Mouse (Mus musculus) cerebellum, adult 2 months (tissue): ENCODE measurements around the gene Erc2. TPM values are rescaled to one million over a fixed set of nuclear protein-coding genes. Genes with fewer than 3 reads are reported as not detected.
A peak's percentile ranks its signal among the peaks of the same experiment; 100 is the strongest.

Experiments
- DNase-seq, 2 experiments: peaks; one replicate each; pipeline ENCODE4 v3.0.0; 2021
- H3K27ac ChIP-seq: fragments of 200-500 bp; 2 replicates; pipeline ENCODE4 v1.5.1; 2012; ENCODE audit warnings: low read length, control low read depth, inconsistent platforms; ENCODE audit not compliant: insufficient read depth
- H3K27me3 ChIP-seq: fragments of 200-500 bp; 2 replicates; pipeline ENCODE4 v1.6.1; 2012; ENCODE audit warnings: inconsistent platforms, mild to moderate bottlenecking, low read length, moderate library complexity; ENCODE audit not compliant: control insufficient read depth, insufficient read depth
- H3K4me1 ChIP-seq: fragments of 200-500 bp; 2 replicates; pipeline ENCODE4 v1.6.1; 2011; ENCODE audit warnings: low read length; ENCODE audit not compliant: control insufficient read depth, insufficient read depth
- H3K4me3 ChIP-seq: fragments of 200-500 bp; replicated peaks from 2 replicates; pipeline ENCODE3; 2011; ENCODE audit warnings: mild to moderate bottlenecking, low read depth, low read length, control low read depth; ENCODE audit not compliant: insufficient read depth
- CTCF ChIP-seq: fragments of 200-500 bp; IDR thresholded peaks from 2 replicates; pipeline ENCODE4 v1.5.1; 2011; ENCODE audit warnings: low read depth, mild to moderate bottlenecking, control low read depth, low read length, moderate library complexity, borderline replicate concordance; ENCODE audit not compliant: insufficient read depth
- POLR2A ChIP-seq: fragments of 200-500 bp; IDR thresholded peaks from 2 replicates; pipeline ENCODE4 v1.6.1; 2011; ENCODE audit warnings: low read length, control low read depth, borderline replicate concordance; ENCODE audit not compliant: insufficient read depth
- WGBS: fragments of 180-500 bp; shearing (Covaris S2); methylation state at CpG from one replicate; pipeline ENCODE4 v1.1.7; 2018; 5-methylcytosine and 5-hydroxymethylcytosine counted together
- polyA plus RNA-seq: library from polyadenylated mRNA; depleted of rRNA; stranded (reverse); fragments of >200 nt; gene quantifications from 2 replicates; pipeline ENCODE4 v1.2.3, GENCODE M21; 2012

Gene Erc2
- polyA plus RNA-seq, 1 experiment: 15.1 TPM

DNA sequence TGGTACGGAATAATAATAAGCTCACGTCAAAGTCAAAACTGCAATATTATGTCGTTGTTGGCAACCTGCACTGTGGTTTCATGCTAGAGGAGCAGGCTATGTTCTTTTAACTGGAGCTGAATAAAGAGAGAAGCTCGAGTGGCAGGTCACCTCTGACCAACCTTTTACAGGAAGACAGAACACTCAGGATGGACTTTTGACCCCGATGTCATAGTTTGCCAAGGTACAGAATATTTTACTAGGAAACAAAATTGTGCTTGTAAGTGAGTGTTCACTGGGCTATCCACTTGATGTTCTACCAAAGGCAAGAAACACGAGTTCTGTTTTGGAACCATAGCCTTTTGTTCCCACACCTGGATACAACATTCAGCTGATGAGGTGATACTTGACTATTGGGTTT is 351.5 kb downstream of the Erc2 start:
- no peak for DNase-seq
- no peaks in the 10 kb centered on the region for H3K27me3 ChIP-seq
- H3K4me1 ChIP-seq: no peaks in the 10 kb centered on the region
- H3K4me3 ChIP-seq: no peak overlapping the region
- H3K27ac ChIP-seq: no peak overlapping the region
- 87% methylated on average over 6 of the region's 6 CpGs for WGBS
- no peak for TF ChIP-seq CTCF
- no peak for TF ChIP-seq POLR2A

- Histone ChIP-seq H3K4me3 (no peak overlapping the region), H3K4me1 (no peaks in the 10 kb centered on the region), H3K27ac (no peak overlapping the region), H3K27me3 (no peaks in the 10 kb centered on the region)
- DNase-seq: no peak
- 78% methylated on average over 1 of the region's 1 CpGs for WGBS
- TF ChIP-seq CTCF (no peak), POLR2A (no peak)
These were observed 353.4 kb downstream of the Erc2 start for GRCm38 (mm10) chr14:27975661-27976060.

DNA sequence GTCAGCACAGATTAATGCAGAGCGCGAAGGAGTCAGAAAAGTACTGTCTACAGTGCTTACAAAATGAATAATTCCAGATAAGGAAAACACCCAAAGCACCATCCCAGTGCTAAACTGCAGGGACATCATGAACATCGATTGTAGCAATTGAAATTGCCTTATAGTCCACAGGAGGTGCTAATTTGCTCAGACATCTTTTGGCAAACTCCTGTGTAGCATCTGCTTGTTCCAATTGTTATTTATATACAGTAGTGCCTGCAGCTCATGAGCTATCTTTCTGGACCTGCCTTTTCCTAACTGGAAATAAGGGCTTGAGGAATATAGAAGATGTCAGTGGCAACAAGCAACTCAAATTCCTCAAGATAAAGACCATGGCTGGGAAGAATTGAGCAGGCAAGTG is 362.5 kb downstream of the Erc2 start:
- peak in 1 of 2 experiments; percentile 40 for DNase-seq
- Histone ChIP-seq H3K27ac (no peak overlapping the region), H3K4me1 (no peaks in the 10 kb centered on the region; the same call in 1 of the 2 replicates), H3K27me3 (no peaks in the 10 kb centered on the region), H3K4me3 (no peak overlapping the region)
- TF ChIP-seq POLR2A: no peak
- TF ChIP-seq CTCF: no peak
- WGBS: 46% methylated on average over 3 of the region's 3 CpGs

DNA sequence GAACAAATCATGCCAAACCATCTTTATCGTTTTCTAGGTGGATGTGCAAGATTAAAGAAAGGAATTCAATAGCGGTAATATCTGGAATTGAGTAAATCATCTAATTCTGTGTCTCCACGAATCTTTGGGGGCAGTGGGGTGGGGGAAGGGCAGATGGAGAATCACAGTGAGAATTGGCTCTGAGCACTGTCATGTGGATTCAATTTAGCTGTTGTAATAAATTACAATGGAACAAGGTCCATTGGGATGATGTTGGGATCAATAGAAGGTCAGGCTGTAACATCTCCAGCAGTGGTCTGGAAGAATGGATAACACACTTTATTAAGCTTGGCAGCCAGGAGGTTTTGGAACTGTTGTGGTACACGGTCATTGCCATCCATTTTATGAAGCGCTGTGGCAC is 363.0 kb downstream of the Erc2 start:
- no peak for DNase-seq
- 67% methylated on average over 5 of the region's 5 CpGs for WGBS
- H3K27ac ChIP-seq: no peak overlapping the region
- no peak overlapping the region for H3K4me3 ChIP-seq
- H3K4me1 ChIP-seq: no peaks in the 10 kb centered on the region; the same call in 1 of the 2 replicates
- TF ChIP-seq CTCF: no peak
- TF ChIP-seq POLR2A: no peak
- H3K27me3 ChIP-seq: no peaks in the 10 kb centered on the region

DNA sequence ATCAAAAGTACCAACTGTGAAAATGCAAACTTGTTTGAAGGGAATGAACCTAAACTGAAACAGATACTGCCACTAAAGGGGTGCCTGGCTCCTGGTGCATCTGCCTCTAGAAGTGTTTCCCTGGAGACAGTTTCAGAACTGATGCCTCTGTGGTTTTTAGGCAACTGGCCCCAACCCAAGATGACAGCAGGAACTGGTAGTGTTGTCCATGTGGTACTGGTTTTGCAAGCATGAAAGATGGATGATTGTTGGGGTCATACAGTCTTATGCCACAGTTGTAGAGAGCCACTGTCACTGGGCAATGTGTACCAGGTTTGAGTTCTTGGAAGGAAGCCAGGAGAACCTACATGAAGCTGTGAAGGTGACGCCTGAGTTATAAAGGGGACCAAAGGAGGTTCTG is 365.2 kb downstream of the Erc2 start:
- Histone ChIP-seq H3K4me3 (no peak overlapping the region), H3K27me3 (no peaks in the 10 kb centered on the region), H3K27ac (no peak overlapping the region), H3K4me1 (no peaks in the 10 kb centered on the region; the same call in 1 of the 2 replicates)
- peak in 1 of 2 experiments; percentile 6 for DNase-seq
- 69% methylated on average over 1 of the region's 1 CpGs for WGBS
- TF ChIP-seq CTCF: no peak
- TF ChIP-seq POLR2A: no peak

- no peak overlapping the region for H3K27ac ChIP-seq
- no peak for TF ChIP-seq POLR2A
- TF ChIP-seq CTCF: no peak
These were observed 376.3 kb downstream of the Erc2 start for GRCm38 (mm10) chr14:27998551-27998950.

DNA sequence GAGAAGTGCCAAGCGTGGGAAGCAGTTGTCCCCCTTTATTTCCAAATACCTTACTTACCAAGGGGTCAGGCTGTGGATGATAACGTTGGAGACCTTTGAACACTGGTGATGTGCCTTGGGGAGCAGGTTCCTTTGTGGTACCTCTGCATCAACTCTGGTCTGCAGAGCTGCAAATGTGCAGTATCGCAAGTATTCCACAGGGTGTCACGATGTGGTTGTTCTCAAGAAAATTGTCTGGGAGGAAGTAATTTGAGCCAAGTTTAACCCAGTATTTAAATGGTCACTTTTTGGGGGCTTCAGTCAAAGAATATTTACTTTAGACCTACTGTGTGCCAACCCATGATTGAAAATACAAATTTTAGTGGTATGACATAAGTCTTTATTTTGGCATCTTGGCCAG is 381.8 kb downstream of the Erc2 start:
- Histone ChIP-seq H3K27ac (no peak overlapping the region), H3K4me1 (no peaks in the 10 kb centered on the region), H3K27me3 (no peaks in the 10 kb centered on the region), H3K4me3 (no peak overlapping the region)
- 57% methylated on average over 4 of the region's 4 CpGs for WGBS
- no peak for TF ChIP-seq CTCF
- TF ChIP-seq POLR2A: no peak
- no peak for DNase-seq

More at GRCm38 (mm10) chr14:27998551-27998950, 376.3 kb downstream of the Erc2 start:
- no peaks in the 10 kb centered on the region for H3K27me3 ChIP-seq
- no peak for DNase-seq
- no peak overlapping the region for H3K4me3 ChIP-seq
- 74% methylated on average over 3 of the region's 3 CpGs for WGBS
- H3K4me1 ChIP-seq: no peaks in the 10 kb centered on the region

- no peak for DNase-seq
- no peak overlapping the region for H3K27ac ChIP-seq
These were observed 388.5 kb downstream of the Erc2 start for GRCm38 (mm10) chr14:28010536-28011280.

More at GRCm38 (mm10) chr14:28010536-28011280, 388.5 kb downstream of the Erc2 start:
- no peak for TF ChIP-seq CTCF
- TF ChIP-seq POLR2A: no peak
- Histone ChIP-seq H3K27me3 (no peaks in the 10 kb centered on the region), H3K4me3 (no peak overlapping the region), H3K4me1 (no peaks in the 10 kb centered on the region)
- WGBS: 51% methylated on average over 10 of the region's 10 CpGs
